Mouse (Mus musculus): Measurements from ENCODE around the gene Selplg.

DNA sequence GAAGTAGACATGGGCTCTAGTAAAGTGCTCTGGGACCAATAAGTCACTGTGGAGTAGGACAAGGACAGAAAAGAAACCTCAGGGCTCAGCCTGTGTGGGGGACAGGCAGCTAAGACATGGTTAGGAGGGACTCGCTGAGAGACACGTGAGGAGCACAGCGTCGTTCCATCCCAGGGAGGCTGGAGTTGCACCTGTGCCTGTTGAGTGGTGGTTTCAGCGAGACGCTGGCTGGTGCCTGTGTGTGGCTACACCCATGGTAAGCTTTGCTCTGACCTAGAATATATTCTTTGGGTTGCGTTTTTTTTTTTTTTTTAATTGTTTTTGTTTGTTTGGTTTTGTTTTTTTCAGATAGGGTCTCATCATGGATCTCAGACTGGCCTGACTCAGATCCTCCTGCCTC lies 43.7 kb upstream of the Selplg start:
- no peak for TF ChIP-seq POLR2A (IDR thresholded peaks at IDR 0.05; ENCODE audit: low read depth, low read length)
- no peak for TF ChIP-seq CTCF (IDR thresholded peaks at IDR 0.05; ENCODE audit: borderline replicate concordance, insufficient read depth, low read length)

All from embryonic fibroblast, embryonic 13.5 days (primary cell).